Mouse (Mus musculus) left cerebral cortex, postnatal 4 days (tissue): ENCODE results near the gene Aqp11. TPM values are rescaled to one million over a fixed set of nuclear protein-coding genes. Genes with fewer than 3 reads are reported as not detected.
A peak's percentile ranks its signal among the peaks of the same experiment; 100 is the strongest.

ENCODE experiments used
- DNase-seq: peaks from one replicate; pipeline ENCODE4 v3.0.0-alpha.2; 2022
- intact Hi-C: fragments of 180-260 bp; cut with DNase I; formaldehyde crosslinking; loops from one replicate; pipeline ENCODE4 v1.15.1; 2025
- total RNA-seq, 2 experiments: library from RNA; stranded (reverse); gene quantifications; 2 replicates each; pipeline ENCODE4 v1.2.3; 2021

The Aqp11 gene
- total RNA-seq, 2 experiments from 2014 or later = 15.5 to 18.0 TPM

DNA sequence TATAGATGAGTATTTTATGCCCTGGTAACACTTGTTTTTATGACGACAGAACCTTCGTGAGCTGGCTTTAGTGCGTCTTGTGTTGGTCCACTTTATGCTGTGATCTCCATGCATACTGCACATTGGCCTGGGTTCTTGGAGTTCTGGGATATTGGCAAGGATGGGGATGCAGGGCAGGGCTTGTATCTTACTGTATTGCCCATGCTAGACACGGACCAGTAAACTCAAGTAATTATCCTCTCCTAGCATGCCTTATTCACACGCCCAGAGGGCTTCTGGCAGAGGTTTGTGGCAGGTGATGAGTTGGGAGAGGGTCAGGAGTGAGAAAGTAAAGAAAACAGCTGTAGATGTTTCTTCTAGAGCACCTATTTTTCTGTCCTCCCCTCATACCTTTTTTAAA lies 23.4 kb downstream of the Aqp11 start:
- intact Hi-C loops = no loop called here
- no peak for DNase-seq

GRCm38 (mm10) chr7:97709204-97709603 lies 28.9 kb downstream of the Aqp11 start:
- DNase-seq = no peak
- intact Hi-C loops = no loop called here

GRCm38 (mm10) chr7:97707809-97708208 lies 30.3 kb downstream of the Aqp11 start:
- intact Hi-C loops = no loop called here
- DNase-seq = no peak

DNA sequence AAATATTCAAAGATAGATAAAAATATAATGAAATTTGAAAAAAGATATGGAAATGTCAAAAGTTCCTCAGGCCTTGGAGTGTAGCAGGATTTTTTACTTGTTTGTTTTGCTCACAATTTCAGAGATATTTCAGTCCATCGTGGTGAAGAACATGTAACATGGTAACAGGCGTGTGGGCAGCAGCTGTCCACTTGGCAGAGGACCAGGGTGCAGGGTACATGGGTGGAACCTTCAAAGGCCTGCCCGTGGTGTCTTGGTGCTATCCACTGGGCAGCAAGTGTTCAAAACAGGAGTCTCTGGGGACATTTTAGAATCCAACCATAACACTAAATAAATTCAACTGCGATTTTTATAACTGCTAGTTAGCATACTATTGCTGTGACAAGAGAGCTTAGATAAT lies 31.0 kb downstream of the Aqp11 start:
- intact Hi-C loops = no loop called here
- DNase-seq = peak; percentile 53

GRCm38 (mm10) chr7:97701106-97701505 lies 37.0 kb downstream of the Aqp11 start:
- intact Hi-C loops = no loop called here
- DNase-seq = no peak

GRCm38 (mm10) chr7:97700173-97700572 lies 37.9 kb downstream of the Aqp11 start:
- intact Hi-C loops = no loop called here
- no peak for DNase-seq

DNA sequence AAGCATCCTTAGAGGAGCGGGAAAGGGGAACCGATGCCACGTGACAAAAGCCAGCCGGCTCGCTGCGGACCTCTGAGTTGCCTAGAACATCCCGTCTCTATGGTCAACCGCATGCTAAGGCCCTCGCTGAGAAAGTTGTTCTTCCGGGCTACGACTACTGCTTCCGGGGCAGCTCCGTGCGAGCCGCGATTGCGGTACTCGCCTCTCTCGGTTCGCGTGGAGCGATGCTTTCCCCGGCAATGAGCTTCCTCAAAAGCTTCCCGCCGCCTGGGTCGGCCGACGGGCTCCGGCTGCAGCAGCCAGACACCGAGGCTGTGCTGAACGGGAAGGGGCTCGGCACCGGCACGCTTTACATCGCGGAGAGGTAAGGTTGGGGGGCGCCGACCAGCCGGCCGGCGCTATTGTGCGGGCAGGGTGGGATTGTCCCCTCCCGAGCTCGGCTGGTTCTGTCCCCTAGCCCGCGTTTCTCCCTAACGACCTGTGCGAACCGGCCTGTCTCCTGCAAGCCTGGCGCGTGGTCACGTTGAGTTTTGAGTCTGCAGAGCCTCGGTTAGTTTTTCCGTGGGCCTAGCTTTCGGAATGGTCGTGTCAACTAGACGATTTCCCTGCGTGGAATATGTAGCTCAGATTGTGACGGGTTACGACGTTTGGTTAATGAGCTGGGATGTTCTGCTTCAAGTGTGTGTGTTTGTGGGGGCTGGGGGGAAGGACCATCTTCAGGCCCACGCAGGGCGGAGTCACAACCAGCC lies 41.4 kb downstream of the Aqp11 start, which contains the start of gene Clns1a:
TSS of gene Clns1a (plus strand) at position 129 of the 749 bp plus-strand sequence.
- DNase-seq = peak; percentile 93
- intact Hi-C loops = no loop called here

- intact Hi-C loops = no loop called here
- peak; percentile 35 for DNase-seq
These were observed 42.0 kb downstream of the Aqp11 start for GRCm38 (mm10) chr7:97696133-97696505.

DNA sequence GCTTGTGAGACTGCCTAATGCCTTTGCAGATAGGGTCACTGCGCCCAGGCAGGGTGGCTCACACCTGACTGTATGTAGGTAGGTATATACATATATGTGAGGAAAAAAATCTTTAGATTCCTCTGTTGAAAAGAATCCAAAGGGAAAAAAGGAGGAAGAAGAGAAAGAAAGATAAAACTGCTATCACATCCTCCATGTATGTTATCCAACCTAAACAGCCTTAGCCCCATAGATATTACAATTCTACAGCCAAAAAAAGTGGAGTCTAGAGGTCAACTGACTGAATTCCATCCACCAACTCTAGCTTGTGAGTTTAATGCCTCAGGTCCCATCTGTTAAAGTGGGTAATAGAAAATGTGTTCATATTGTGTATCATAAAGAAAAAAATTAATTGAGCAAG lies 42.6 kb downstream of the Aqp11 start:
- intact Hi-C loops = no loop called here
- no peak for DNase-seq

- DNase-seq = no peak
- intact Hi-C loops = no loop called here
These were observed 50.3 kb downstream of the Aqp11 start for GRCm38 (mm10) chr7:97687831-97688230.

- DNase-seq = no peak
- intact Hi-C loops = loop anchor here (5.0 to 10.0 kb wide), 2 partner anchors 94 to 252 kb away; no protein-coding TSS in a partner anchor
These were observed 58.9 kb downstream of the Aqp11 start for GRCm38 (mm10) chr7:97679239-97679638.

Other genes with a start within 250 kb of the Aqp11 start
- gene Aamdc, start 158.8 kb downstream of the Aqp11 start, total RNA-seq = 10 to 100 TPM; 22.2 to 26.2 TPM
- gene Rsf1, start 158.4 kb downstream of the Aqp11 start, total RNA-seq = 10 to 100 TPM; 42.4 to 45.6 TPM
- gene Clns1a, start 41.7 kb downstream of the Aqp11 start, total RNA-seq = 10 to 100 TPM; 80.1 to 81.3 TPM
- gene Pak1, start 50.3 kb upstream of the Aqp11 start, total RNA-seq = 100 to 1,000 TPM; 162 to 172 TPM
- not detected for gene Gdpd4, start 181.7 kb upstream of the Aqp11 start, total RNA-seq